Mouse (Mus musculus): Measurements from ENCODE around the gene Rpl32. TPM values are rescaled to one million over a fixed set of nuclear protein-coding genes. Genes with fewer than 3 reads are reported as not detected.

Rpl32 gene
- polyA plus RNA-seq, 1 experiment from 2014 or later: 1,790 TPM

- Histone ChIP-seq H3K4me1 (ENCODE audit: insufficient read depth, low read depth, low read length) (peaks cover 12% of the 10 kb centered on the region; the same call in 1 of the 2 replicates), H3K9me3 (ENCODE audit: low read length) (no peaks in the 10 kb centered on the region), H3K27ac (ENCODE audit: low read length) (no peak overlapping the region), H3K9ac (replicated peaks; ENCODE audit: low read depth) (no peak overlapping the region), H3K4me2 (replicated peaks; ENCODE audit: low read depth, low read length) (no peak overlapping the region), H3K27me3 (replicated peaks; ENCODE audit: insufficient read depth, low read length) (no peaks in the 10 kb centered on the region), H3K36me3 (ENCODE audit: insufficient read depth, low read length) (no peaks in the 10 kb centered on the region), H3K4me3 (ENCODE audit: low read depth, low read length) (no peak overlapping the region)
- 46% methylated on average over 4 of the region's 4 CpGs for WGBS
- TF ChIP-seq CTCF (IDR thresholded peaks at IDR 0.05): no peak
- no peak for TF ChIP-seq EP300 (IDR thresholded peaks at IDR 0.05)
- DNase-seq (ENCODE audit: low spot score) (no peak), ATAC-seq (no peak)
Observed at GRCm38 (mm10) chr6:115760982-115761381, 47.6 kb downstream of the Rpl32 start.

- WGBS: 90% methylated on average over 4 of the region's 4 CpGs
- TF ChIP-seq EP300 (IDR thresholded peaks at IDR 0.05) (no peak), CTCF (IDR thresholded peaks at IDR 0.05) (no peak)
Observed at GRCm38 (mm10) chr6:115760137-115760536, 48.4 kb downstream of the Rpl32 start.

GRCm38 (mm10) chr6:115759461-115759860 is 49.1 kb downstream of the Rpl32 start:
- peak; percentile 59 for ATAC-seq
- Histone ChIP-seq H3K9me3 (ENCODE audit: low read length) (no peaks in the 10 kb centered on the region), H3K27ac (ENCODE audit: low read length) (0 out of 2 replicates have a peak overlapping the region, but pooled peaks have one; percentile 51), H3K4me1 (ENCODE audit: insufficient read depth, low read depth, low read length) (peaks cover 12% of the 10 kb centered on the region; the same call in 1 of the 2 replicates), H3K27me3 (replicated peaks; ENCODE audit: insufficient read depth, low read length) (no peaks in the 10 kb centered on the region), H3K4me2 (replicated peaks; ENCODE audit: low read depth, low read length) (no peak overlapping the region), H3K36me3 (ENCODE audit: insufficient read depth, low read length) (no peaks in the 10 kb centered on the region), H3K9ac (replicated peaks; ENCODE audit: low read depth) (no peak overlapping the region), H3K4me3 (ENCODE audit: low read depth, low read length) (no peak overlapping the region)
- DNase-seq (ENCODE audit: low spot score): peak; percentile 46
- WGBS: 25% methylated on average over 5 of the region's 5 CpGs
- TF ChIP-seq CTCF (IDR thresholded peaks at IDR 0.05) (no peak), EP300 (IDR thresholded peaks at IDR 0.05) (no peak)

More at GRCm38 (mm10) chr6:115760137-115760536, 48.4 kb downstream of the Rpl32 start:
- no peak for DNase-seq (ENCODE audit: low spot score)
- Histone ChIP-seq H3K27me3 (replicated peaks; ENCODE audit: insufficient read depth, low read length) (no peaks in the 10 kb centered on the region), H3K4me1 (ENCODE audit: insufficient read depth, low read depth, low read length) (peaks cover 12% of the 10 kb centered on the region; the same call in 1 of the 2 replicates), H3K36me3 (ENCODE audit: insufficient read depth, low read length) (no peaks in the 10 kb centered on the region), H3K4me2 (replicated peaks; ENCODE audit: low read depth, low read length) (no peak overlapping the region), H3K4me3 (ENCODE audit: low read depth, low read length) (no peak overlapping the region), H3K9ac (replicated peaks; ENCODE audit: low read depth) (no peak overlapping the region), H3K27ac (ENCODE audit: low read length) (no peak overlapping the region), H3K9me3 (ENCODE audit: low read length) (no peaks in the 10 kb centered on the region)
- no peak for ATAC-seq

GRCm38 (mm10) chr6:115758981-115759435 is 49.5 kb downstream of the Rpl32 start:
- no peaks in the 10 kb centered on the region for H3K36me3 ChIP-seq (ENCODE audit: insufficient read depth, low read length)
- H3K27ac ChIP-seq (ENCODE audit: low read length): 0 out of 2 replicates have a peak overlapping the region, but pooled peaks have one; percentile 51
- H3K9me3 ChIP-seq (ENCODE audit: low read length): no peaks in the 10 kb centered on the region
- H3K9ac ChIP-seq (replicated peaks; ENCODE audit: low read depth): no peak overlapping the region
- TF ChIP-seq EP300 (IDR thresholded peaks at IDR 0.05): no peak
- TF ChIP-seq CTCF (IDR thresholded peaks at IDR 0.05): no peak
- H3K4me1 ChIP-seq (ENCODE audit: insufficient read depth, low read depth, low read length): peaks cover 9% of the 10 kb centered on the region; the same call in 1 of the 2 replicates
- 31% methylated on average over 9 of the region's 9 CpGs for WGBS
- ATAC-seq (peak; percentile 52), DNase-seq (ENCODE audit: low spot score) (peak; percentile 34)
- H3K4me3 ChIP-seq (ENCODE audit: low read depth, low read length): no peak overlapping the region
- no peak overlapping the region for H3K4me2 ChIP-seq (replicated peaks; ENCODE audit: low read depth, low read length)
- H3K27me3 ChIP-seq (replicated peaks; ENCODE audit: insufficient read depth, low read length): no peaks in the 10 kb centered on the region

GRCm38 (mm10) chr6:115755536-115755935 is 53.0 kb downstream of the Rpl32 start:
- DNase-seq (ENCODE audit: low spot score) (no peak), ATAC-seq (no peak)
- Histone ChIP-seq H3K9ac (replicated peaks; ENCODE audit: low read depth) (no peak overlapping the region), H3K27me3 (replicated peaks; ENCODE audit: insufficient read depth, low read length) (no peaks in the 10 kb centered on the region), H3K4me3 (ENCODE audit: low read depth, low read length) (no peak overlapping the region), H3K27ac (ENCODE audit: low read length) (no peak overlapping the region), H3K36me3 (ENCODE audit: insufficient read depth, low read length) (no peaks in the 10 kb centered on the region), H3K9me3 (ENCODE audit: low read length) (no peaks in the 10 kb centered on the region), H3K4me2 (replicated peaks; ENCODE audit: low read depth, low read length) (no peak overlapping the region), H3K4me1 (ENCODE audit: insufficient read depth, low read depth, low read length) (no peaks in the 10 kb centered on the region)
- WGBS: 68% methylated on average over 7 of the region's 7 CpGs
- TF ChIP-seq CTCF (IDR thresholded peaks at IDR 0.05) (no peak), EP300 (IDR thresholded peaks at IDR 0.05) (no peak)

Small RNA genes lying within 50 kb of the gene (microRNA-seq; reads per million reads assigned to microRNA genes)
- gene Mir7660: not detected

Other genes starting within 250 kb of the Rpl32 start
- 0.46 and 0.58 TPM in 2 replicates for gene Mkrn2os, start 216.2 kb downstream of the Rpl32 start, polyA plus RNA-seq (2015; fragmentation: Nextera tagmentation; extraction: Ambion mirVana)
- 18.8 and 21.3 TPM in 2 replicates for gene Mkrn2, start 206.8 kb downstream of the Rpl32 start, polyA plus RNA-seq (2015; fragmentation: Nextera tagmentation; extraction: Ambion mirVana)
- gene Raf1, start 132.1 kb downstream of the Rpl32 start, polyA plus RNA-seq (2015; fragmentation: Nextera tagmentation; extraction: Ambion mirVana): 58.9 and 60.6 TPM in 2 replicates
- gene Tmem40, start 46.3 kb downstream of the Rpl32 start, polyA plus RNA-seq (2015; fragmentation: Nextera tagmentation; extraction: Ambion mirVana): 4.9 and 5.5 TPM in 2 replicates
- gene Cand2, start 34.2 kb downstream of the Rpl32 start, polyA plus RNA-seq (2015; fragmentation: Nextera tagmentation; extraction: Ambion mirVana): 2.5 and 3.0 TPM in 2 replicates
- 1.5 and 2.0 TPM in 2 replicates for gene Efcab12, start 29.7 kb upstream of the Rpl32 start, polyA plus RNA-seq (2015; fragmentation: Nextera tagmentation; extraction: Ambion mirVana)
- gene Mbd4, start 44.6 kb upstream of the Rpl32 start, polyA plus RNA-seq (2015; fragmentation: Nextera tagmentation; extraction: Ambion mirVana): 4.5 and 6.7 TPM in 2 replicates
- 8.3 and 10.4 TPM in 2 replicates for gene Ift122, start 44.7 kb upstream of the Rpl32 start, polyA plus RNA-seq (2015; fragmentation: Nextera tagmentation; extraction: Ambion mirVana)
- 0.04 TPM in 1 of 2 replicates, not detected in the other for gene Rho, start 123.0 kb upstream of the Rpl32 start, polyA plus RNA-seq (2015; fragmentation: Nextera tagmentation; extraction: Ambion mirVana)
- gene H1foo, start 136.2 kb upstream of the Rpl32 start, polyA plus RNA-seq (2015; fragmentation: Nextera tagmentation; extraction: Ambion mirVana): not detected in 2 replicates
- 26.9 and 33.4 TPM in 2 replicates for gene Plxnd1, start 186.3 kb upstream of the Rpl32 start, polyA plus RNA-seq (2015; fragmentation: Nextera tagmentation; extraction: Ambion mirVana)